Mouse (Mus musculus) heart, embryonic 12.5 days (tissue): ENCODE data around the gene Osbpl11. TPM values are rescaled to one million over a fixed set of nuclear protein-coding genes. Genes with fewer than 3 reads are reported as not detected.
"Not testable (repeated sequence)": the region's sequence is repeated elsewhere in the genome, so short reads cannot be mapped to it uniquely, and the experiment has no call there.

Experiments used
- ATAC-seq: fragments of 200-750 bp; cut with Nextera tagmentation; 2 replicates; pipeline ENCODE4 v1.8.0; 2017; ENCODE audit warnings: moderate TSS enrichment, moderate library complexity; ENCODE audit not compliant: insufficient number of reproducible peaks, low FRiP score
- H3K27ac ChIP-seq: fragments of 300-500 bp; sonication (generic); 2 replicates; pipeline ENCODE4 v1.5.1; 2016; ENCODE audit warnings: mild to moderate bottlenecking, moderate library complexity; ENCODE audit not compliant: poor library complexity, severe bottlenecking
- H3K27me3 ChIP-seq: fragments of 300-500 bp; sonication (generic); replicated peaks from 2 replicates; pipeline ENCODE4 v1.6.1; 2016; ENCODE audit warnings: mild to moderate bottlenecking, moderate library complexity
- H3K36me3 ChIP-seq: fragments of 300-500 bp; sonication (generic); 2 replicates; pipeline ENCODE4 v1.6.1; 2016; ENCODE audit warnings: mild to moderate bottlenecking, moderate library complexity
- H3K4me1 ChIP-seq: fragments of 300-500 bp; sonication (generic); replicated peaks from 2 replicates; pipeline ENCODE4 v1.6.1; 2016; ENCODE audit warnings: mild to moderate bottlenecking
- H3K4me2 ChIP-seq: fragments of 300-500 bp; sonication (generic); 2 replicates; pipeline ENCODE4 v1.6.1; 2016; ENCODE audit warnings: mild to moderate bottlenecking, moderate library complexity
- H3K4me3 ChIP-seq: fragments of 300-500 bp; sonication (generic); 2 replicates; pipeline ENCODE4 v1.5.1; 2016; ENCODE audit warnings: mild to moderate bottlenecking
- H3K9ac ChIP-seq: fragments of 300-500 bp; sonication (generic); 2 replicates; pipeline ENCODE4 v1.6.1; 2016; ENCODE audit warnings: mild to moderate bottlenecking, moderate library complexity
- H3K9me3 ChIP-seq: fragments of 300-500 bp; sonication (generic); replicated peaks from 2 replicates; pipeline ENCODE4 v1.6.1; 2016; ENCODE audit warnings: mild to moderate bottlenecking, moderate library complexity
- WGBS: fragments of 180-500 bp; shearing (Covaris S2); methylation state at CpG from one replicate; pipeline ENCODE4 v1.1.7; 2016; 5-methylcytosine and 5-hydroxymethylcytosine counted together
- polyA plus RNA-seq: library from polyadenylated mRNA; unstranded; fragments of >200 nt; fragmentation: Nextera tagmentation; extraction: Ambion mirVana; gene quantifications from 2 replicates; pipeline ENCODE4 v1.2.1, GENCODE M21; 2016

Osbpl11 gene
- polyA plus RNA-seq, 1 experiment from 2014 or later, result 20.6 TPM

DNA sequence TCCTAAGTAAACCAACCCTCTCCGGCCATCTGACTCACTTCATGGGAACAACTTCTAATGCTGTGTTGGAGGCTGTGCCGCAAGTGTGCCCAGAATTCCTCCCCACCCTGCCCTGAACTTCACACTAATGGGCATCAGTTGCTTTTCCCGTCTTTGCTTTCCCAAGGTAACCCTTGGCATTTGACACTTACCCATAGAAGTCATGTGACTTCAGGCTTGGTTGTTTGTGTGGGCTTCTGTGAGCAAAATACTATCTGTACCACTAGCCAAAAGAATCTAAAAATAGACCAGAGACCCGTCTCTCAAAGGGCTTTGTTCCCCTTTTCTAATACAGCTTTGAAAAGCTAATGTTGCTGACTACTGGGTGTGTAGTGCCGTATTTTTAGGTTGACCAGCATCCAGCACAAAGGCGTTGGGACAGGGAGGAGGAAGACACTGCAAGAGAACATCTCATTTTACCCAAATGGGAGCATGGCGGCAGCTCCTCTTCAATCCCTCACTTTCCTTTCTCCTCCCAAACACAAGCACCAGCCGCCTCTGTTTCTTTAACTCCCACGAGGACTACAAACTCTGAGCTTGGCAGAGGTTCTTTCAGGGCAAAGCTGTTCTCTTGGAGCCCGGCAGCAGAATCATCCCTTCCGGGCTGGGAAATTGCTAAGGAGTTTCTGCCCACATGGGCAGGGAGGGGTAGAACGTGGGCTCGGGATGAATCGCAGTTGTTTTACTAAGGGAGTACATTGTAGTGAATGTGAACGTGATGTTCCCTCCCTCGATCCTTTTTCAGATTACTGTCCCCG is 6.4 kb upstream of the Osbpl11 start:
- no peaks in the 10 kb centered on the region for H3K27me3 ChIP-seq
- H3K4me1 ChIP-seq, result peaks cover 9% of the 10 kb centered on the region
- 0 out of 2 replicates have a peak overlapping the region, but pooled peaks have one; percentile 14 for H3K4me2 ChIP-seq
- WGBS, result 55% methylated on average over 17 of the region's 17 CpGs
- no peaks in the 10 kb centered on the region for H3K36me3 ChIP-seq
- H3K9ac ChIP-seq, result 0 out of 2 replicates have a peak overlapping the region, but pooled peaks have one; percentile 15
- ATAC-seq, result no peak
- no peak overlapping the region for H3K4me3 ChIP-seq
- 0 out of 2 replicates have a peak, but pooled peaks cover 5% of the 10 kb centered on the region for H3K9me3 ChIP-seq
- H3K27ac ChIP-seq, result no peak overlapping the region

GRCm38 (mm10) chr16:33179222-33179621 is 5.6 kb upstream of the Osbpl11 start:
- H3K4me1 ChIP-seq, H3K9ac ChIP-seq, H3K27me3 ChIP-seq, H3K4me3 ChIP-seq, ATAC-seq, H3K9me3 ChIP-seq, H3K27ac ChIP-seq, H3K4me2 ChIP-seq, H3K36me3 ChIP-seq: not testable (repeated sequence)
- WGBS, result 87% methylated on average over 9 of the region's 10 CpGs

- Histone ChIP-seq H3K4me3 (no peak overlapping the region), H3K27me3 (no peaks in the 10 kb centered on the region), H3K4me1 (peaks cover 9% of the 10 kb centered on the region), H3K4me2 (no peak overlapping the region), H3K27ac (no peak overlapping the region), H3K36me3 (no peaks in the 10 kb centered on the region), H3K9ac (no peak overlapping the region), H3K9me3 (0 out of 2 replicates have a peak, but pooled peaks cover 3% of the 10 kb centered on the region)
- ATAC-seq, result no peak
- WGBS, result 80% methylated on average over 3 of the region's 3 CpGs
Observed at GRCm38 (mm10) chr16:33179911-33180310, 5.0 kb upstream of the Osbpl11 start.

DNA sequence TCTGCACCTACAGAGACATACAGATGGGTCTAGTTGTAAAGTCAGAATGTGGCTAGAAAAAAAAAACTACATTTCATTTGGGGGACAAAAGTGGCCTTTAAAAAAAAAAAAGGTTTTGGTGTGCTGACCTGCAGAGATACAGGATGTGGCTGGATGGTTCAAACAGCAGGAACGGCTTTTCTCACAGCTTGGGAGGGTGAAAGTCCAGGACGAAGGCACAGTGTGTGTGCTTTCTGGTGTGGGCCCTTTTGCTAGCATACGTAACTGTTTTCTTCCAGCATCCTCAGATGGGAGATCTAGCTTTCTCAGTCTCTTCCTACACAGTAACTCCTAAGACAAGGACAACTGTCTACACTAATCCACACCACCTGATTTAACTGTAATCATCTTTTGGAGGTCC is 4.1 kb upstream of the Osbpl11 start:
- no peak for ATAC-seq
- no peaks in the 10 kb centered on the region for H3K9me3 ChIP-seq
- no peaks in the 10 kb centered on the region for H3K36me3 ChIP-seq
- H3K9ac ChIP-seq, result no peak overlapping the region
- WGBS, result 73% methylated on average over 3 of the region's 3 CpGs
- H3K27me3 ChIP-seq, result no peaks in the 10 kb centered on the region
- H3K4me2 ChIP-seq, result no peak overlapping the region
- H3K4me3 ChIP-seq, result no peak overlapping the region
- H3K4me1 ChIP-seq, result peaks cover 9% of the 10 kb centered on the region
- no peak overlapping the region for H3K27ac ChIP-seq

GRCm38 (mm10) chr16:33185261-33186046 is 583 bp downstream of the Osbpl11 start:
- Histone ChIP-seq H3K27me3 (no peaks in the 10 kb centered on the region), H3K9me3 (no peaks in the 10 kb centered on the region), H3K4me2 (peak overlapping the region; percentile 96), H3K27ac (peak overlapping the region; percentile 93), H3K4me3 (peak overlapping the region; percentile 96), H3K9ac (peak overlapping the region; percentile 98), H3K36me3 (no peaks in the 10 kb centered on the region; the same call in 1 of the 2 replicates), H3K4me1 (peaks cover 16% of the 10 kb centered on the region)
- peak; percentile 85 for ATAC-seq
- WGBS, result under 1% methylated on average over 51 of the region's 59 CpGs

- peak overlapping the region; percentile 96 for H3K4me2 ChIP-seq
- H3K36me3 ChIP-seq, result no peaks in the 10 kb centered on the region; the same call in 1 of the 2 replicates
- H3K9me3 ChIP-seq, result no peaks in the 10 kb centered on the region
- peaks cover 17% of the 10 kb centered on the region for H3K4me1 ChIP-seq
- WGBS, result 18% methylated on average over 4 of the region's 4 CpGs
- H3K9ac ChIP-seq, result peak overlapping the region; percentile 98
- no peak overlapping the region for H3K27ac ChIP-seq
- ATAC-seq, result no peak
- H3K27me3 ChIP-seq, result no peaks in the 10 kb centered on the region
- H3K4me3 ChIP-seq, result peak overlapping the region; percentile 96
Observed at GRCm38 (mm10) chr16:33186134-33186533, 1.3 kb downstream of the Osbpl11 start.

DNA sequence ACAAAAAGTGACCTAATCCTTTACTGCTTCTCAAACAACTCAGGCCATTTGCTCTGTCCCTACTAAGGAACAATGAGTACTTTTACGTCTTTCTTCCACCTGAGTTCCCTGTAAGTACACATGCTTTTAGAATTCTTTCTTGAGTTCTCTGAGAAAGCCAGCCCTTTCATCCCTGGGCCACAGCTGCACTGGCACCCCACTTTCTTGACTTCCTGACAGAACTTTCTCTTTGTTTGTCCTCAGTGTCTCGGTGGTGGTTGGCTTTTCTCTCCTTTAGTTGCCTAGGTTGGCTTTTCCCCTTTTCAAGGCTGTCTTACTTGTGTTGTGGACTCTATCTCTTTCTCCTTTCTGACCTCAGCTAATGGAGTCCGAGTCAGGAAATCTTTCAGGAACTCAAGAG is 3.2 kb downstream of the Osbpl11 start:
- Histone ChIP-seq H3K4me1 (peaks cover 30% of the 10 kb centered on the region), H3K27ac (no peak overlapping the region), H3K4me3 (no peak overlapping the region), H3K9me3 (no peaks in the 10 kb centered on the region), H3K27me3 (no peaks in the 10 kb centered on the region), H3K36me3 (peaks cover 4% of the 10 kb centered on the region), H3K4me2 (no peak overlapping the region), H3K9ac (0 out of 2 replicates have a peak overlapping the region, but pooled peaks have one; percentile 12)
- no peak for ATAC-seq
- WGBS, result 52% methylated on average over 3 of the region's 3 CpGs

DNA sequence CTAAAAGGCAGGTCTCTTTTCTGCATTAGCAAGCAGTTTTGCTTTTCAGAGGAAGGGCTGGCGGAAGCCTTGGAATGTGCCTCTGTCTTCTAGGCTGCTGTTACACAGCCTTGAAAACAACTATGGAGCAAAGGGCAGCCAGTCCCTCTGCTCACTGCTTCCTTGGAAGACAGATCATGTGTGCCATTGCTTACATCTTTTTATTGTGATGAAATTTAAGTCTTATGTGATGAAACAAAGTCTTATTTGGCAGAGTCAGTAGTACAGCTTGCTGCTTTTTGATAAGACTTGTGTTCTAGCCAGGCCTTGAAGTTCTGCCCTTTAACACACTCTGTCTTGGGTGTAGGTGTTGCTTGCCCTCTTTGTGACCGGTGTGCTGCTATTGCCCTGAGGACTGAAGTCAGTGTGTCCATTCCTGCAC is 6.8 kb downstream of the Osbpl11 start:
- Histone ChIP-seq H3K4me2 (no peak overlapping the region), H3K9ac (no peak overlapping the region), H3K4me1 (peaks cover 33% of the 10 kb centered on the region), H3K36me3 (peaks cover 12% of the 10 kb centered on the region), H3K9me3 (no peaks in the 10 kb centered on the region), H3K27ac (no peak overlapping the region), H3K4me3 (no peak overlapping the region), H3K27me3 (no peaks in the 10 kb centered on the region)
- no peak for ATAC-seq
- WGBS, result 87% methylated on average over 2 of the region's 2 CpGs

DNA sequence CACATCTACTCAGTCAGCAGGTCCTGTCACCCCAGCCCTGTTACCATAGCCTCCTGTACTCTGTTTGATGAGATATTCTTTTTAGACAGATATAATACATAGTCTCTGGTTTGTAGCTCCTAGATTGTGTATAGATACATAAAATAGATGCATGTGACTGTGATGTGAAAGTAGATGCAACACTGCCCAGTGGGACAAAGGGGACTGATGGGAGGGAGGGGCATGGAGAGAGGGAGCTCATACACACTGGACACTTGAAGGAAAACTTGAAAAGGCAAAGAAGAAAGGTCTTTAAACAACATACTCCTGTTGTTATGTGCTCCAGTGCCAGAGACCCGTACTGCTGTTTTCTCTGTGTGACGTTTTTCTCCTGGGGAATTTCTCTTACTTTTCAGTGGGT is 7.4 kb downstream of the Osbpl11 start:
- peaks cover 28% of the 10 kb centered on the region for H3K4me1 ChIP-seq
- H3K4me2 ChIP-seq, result no peak overlapping the region
- H3K4me3 ChIP-seq, result no peak overlapping the region
- no peaks in the 10 kb centered on the region for H3K9me3 ChIP-seq
- H3K9ac ChIP-seq, result no peak overlapping the region
- ATAC-seq, result no peak
- WGBS, result 82% methylated on average over 2 of the region's 2 CpGs
- H3K27me3 ChIP-seq, result no peaks in the 10 kb centered on the region
- H3K36me3 ChIP-seq, result peaks cover 16% of the 10 kb centered on the region
- H3K27ac ChIP-seq, result no peak overlapping the region

DNA sequence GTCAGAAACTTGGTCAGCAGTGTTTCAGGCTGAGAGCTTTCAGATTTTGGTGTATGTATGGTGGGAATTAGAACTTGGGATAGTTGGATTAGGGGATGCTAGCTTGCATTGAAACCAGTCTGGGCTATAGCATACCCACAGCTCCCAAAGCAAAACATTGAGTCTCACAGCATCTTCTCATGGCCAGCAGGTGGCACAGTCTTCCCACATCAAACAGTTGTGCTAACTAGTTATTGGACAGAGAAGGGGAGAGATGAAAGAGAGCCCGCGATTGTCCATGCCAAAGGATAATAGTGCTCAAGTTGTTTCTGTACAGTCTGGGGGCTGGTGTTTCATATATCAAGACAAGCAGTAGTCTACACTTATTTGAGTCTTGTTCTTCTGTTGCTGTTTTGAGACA is 8.8 kb downstream of the Osbpl11 start:
- no peak for ATAC-seq
- Histone ChIP-seq H3K9ac (no peak overlapping the region), H3K4me3 (no peak overlapping the region), H3K9me3 (no peaks in the 10 kb centered on the region), H3K27me3 (no peaks in the 10 kb centered on the region), H3K36me3 (peaks cover 20% of the 10 kb centered on the region), H3K4me1 (peaks cover 21% of the 10 kb centered on the region), H3K4me2 (no peak overlapping the region), H3K27ac (no peak overlapping the region)
- 54% methylated on average over 2 of the region's 2 CpGs for WGBS

- H3K36me3 ChIP-seq, result peaks cover 27% of the 10 kb centered on the region
- WGBS, result 57% methylated on average over 4 of the region's 5 CpGs
- H3K27me3 ChIP-seq, result no peaks in the 10 kb centered on the region
- ATAC-seq, result no peak
- no peaks in the 10 kb centered on the region for H3K9me3 ChIP-seq
- peaks cover 21% of the 10 kb centered on the region for H3K4me1 ChIP-seq
- no peak overlapping the region for H3K4me2 ChIP-seq
- no peak overlapping the region for H3K4me3 ChIP-seq
- no peak overlapping the region for H3K9ac ChIP-seq
- H3K27ac ChIP-seq, result no peak overlapping the region; the same call in 1 of the 2 replicates
Observed at GRCm38 (mm10) chr16:33195686-33196313, 10.9 kb downstream of the Osbpl11 start.
